Mouse (Mus musculus) intestine, postnatal 0 days (tissue): Measurements from ENCODE around the gene Zfp169. TPM values are rescaled to one million over a fixed set of nuclear protein-coding genes. Genes with fewer than 3 reads are reported as not detected.

Experiments used
- ATAC-seq: fragments of 200-750 bp; cut with Nextera tagmentation; 2 replicates; pipeline ENCODE4 v1.8.0; 2017; ENCODE audit warnings: mild to moderate bottlenecking, moderate TSS enrichment, moderate library complexity
- H3K27ac ChIP-seq: fragments of 300-500 bp; sonication (generic); 2 replicates; pipeline ENCODE4 v1.5.1; 2014; ENCODE audit warnings: mild to moderate bottlenecking, low read depth, low read length, moderate library complexity
- H3K27me3 ChIP-seq: fragments of 300-500 bp; sonication (generic); replicated peaks from 2 replicates; pipeline ENCODE4 v1.6.1; 2014; ENCODE audit warnings: low read length, mixed read lengths; ENCODE audit not compliant: control insufficient read depth, insufficient read depth
- H3K36me3 ChIP-seq: fragments of 300-500 bp; sonication (generic); 2 replicates; pipeline ENCODE4 v1.6.1; 2014; ENCODE audit warnings: mild to moderate bottlenecking, moderate library complexity; ENCODE audit not compliant: control insufficient read depth, insufficient read depth
- H3K4me1 ChIP-seq: fragments of 300-500 bp; sonication (generic); replicated peaks from 2 replicates; pipeline ENCODE4 v1.6.1; 2014; ENCODE audit warnings: antibody characterized with exemption, low read length, mixed read lengths; ENCODE audit not compliant: control insufficient read depth, insufficient read depth
- H3K4me2 ChIP-seq: fragments of 300-500 bp; sonication (generic); replicated peaks from 2 replicates; pipeline ENCODE4 v1.6.1; 2014; ENCODE audit warnings: low read depth, mild to moderate bottlenecking, moderate library complexity
- H3K4me3 ChIP-seq: fragments of 300-500 bp; sonication (generic); 2 replicates; pipeline ENCODE4 v1.5.1; 2014; ENCODE audit warnings: low read depth, low read length
- H3K9ac ChIP-seq: fragments of 300-500 bp; sonication (generic); 2 replicates; pipeline ENCODE4 v1.6.1; 2014; ENCODE audit warnings: mild to moderate bottlenecking, low read depth, low read length
- H3K9me3 ChIP-seq: fragments of 300-500 bp; sonication (generic); 2 replicates; pipeline ENCODE4 v1.6.1; 2016; ENCODE audit warnings: mixed run types; ENCODE audit not compliant: control insufficient read depth
- CTCF ChIP-seq: sonication (generic); IDR thresholded peaks from 2 replicates; pipeline ENCODE4 v1.5.1; 2016; ENCODE audit warnings: low read depth, mild to moderate bottlenecking, control low read depth, antibody characterized with exemption, moderate library complexity
- WGBS: fragments of 180-500 bp; shearing (Covaris S2); extraction: QIAGEN DNeasy Blood & Tissue Kit; methylation state at CpG from one replicate; pipeline ENCODE4 v1.1.7; 2014; 5-methylcytosine and 5-hydroxymethylcytosine counted together
- polyA plus RNA-seq: library from polyadenylated mRNA; unstranded; fragments of >200 nt; fragmentation: Nextera tagmentation; extraction: Ambion mirVana; gene quantifications from 2 replicates; pipeline ENCODE4 v1.2.1, GENCODE M21; 2015

Zfp169 gene
- polyA plus RNA-seq, 1 experiment from 2014 or later = 1.6 TPM

DNA sequence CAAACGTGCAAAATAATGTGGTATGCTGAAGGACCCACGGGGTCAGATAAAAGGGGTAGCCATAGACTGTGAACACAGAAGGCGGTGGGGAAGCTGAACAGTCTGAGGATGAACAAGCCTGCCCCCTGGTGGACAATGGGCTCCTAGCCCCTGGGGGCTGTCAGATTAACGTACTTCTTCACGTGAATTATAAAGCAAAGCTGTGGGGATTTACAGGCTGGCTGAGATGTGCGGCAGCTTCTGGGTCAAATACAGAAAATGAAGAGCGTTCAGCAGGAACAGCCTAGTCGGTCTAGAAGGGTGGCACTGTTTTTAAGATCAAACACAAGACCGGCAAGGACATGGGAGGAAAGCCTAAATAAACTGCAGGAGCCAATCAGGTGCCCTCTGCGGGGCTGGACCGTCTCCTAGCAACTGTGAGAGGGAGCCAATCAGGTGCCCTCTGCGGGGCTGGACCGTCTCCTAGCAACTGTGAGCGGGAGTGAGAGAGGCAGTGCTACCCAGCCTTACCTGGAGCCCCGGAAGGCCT is 15.5 kb downstream of the Zfp169 start:
- Histone ChIP-seq H3K9ac (no peak overlapping the region), H3K36me3 (peaks cover 14% of the 10 kb centered on the region), H3K9me3 (0 out of 2 replicates have a peak, but pooled peaks cover 4% of the 10 kb centered on the region), H3K4me3 (no peak overlapping the region), H3K27me3 (no peaks in the 10 kb centered on the region), H3K27ac (no peak overlapping the region), H3K4me1 (no peaks in the 10 kb centered on the region), H3K4me2 (no peak overlapping the region)
- peak; percentile 79 for TF ChIP-seq CTCF
- ATAC-seq = no peak
- 37% methylated on average over 15 of the region's 15 CpGs for WGBS

GRCm38 (mm10) chr13:48493183-48493582 is 20.1 kb downstream of the Zfp169 start:
- Histone ChIP-seq H3K4me3 (no peak overlapping the region), H3K36me3 (peaks cover 36% of the 10 kb centered on the region), H3K9me3 (0 out of 2 replicates have a peak, but pooled peaks cover 4% of the 10 kb centered on the region), H3K9ac (no peak overlapping the region), H3K27ac (no peak overlapping the region), H3K4me2 (no peak overlapping the region), H3K4me1 (no peaks in the 10 kb centered on the region), H3K27me3 (no peaks in the 10 kb centered on the region)
- TF ChIP-seq CTCF = no peak
- ATAC-seq = no peak
- 70% methylated on average over 5 of the region's 5 CpGs for WGBS

GRCm38 (mm10) chr13:48490396-48491182 is 22.7 kb downstream of the Zfp169 start:
- ATAC-seq = no peak
- H3K9me3 ChIP-seq = 0 out of 2 replicates have a peak, but pooled peaks cover under 1% of the 10 kb centered on the region
- H3K27me3 ChIP-seq = no peaks in the 10 kb centered on the region
- H3K27ac ChIP-seq = no peak overlapping the region
- WGBS = 89% methylated on average over 35 of the region's 35 CpGs
- H3K4me1 ChIP-seq = no peaks in the 10 kb centered on the region
- H3K36me3 ChIP-seq = peaks cover 27% of the 10 kb centered on the region
- H3K9ac ChIP-seq = no peak overlapping the region
- no peak for TF ChIP-seq CTCF
- no peak overlapping the region for H3K4me3 ChIP-seq
- no peak overlapping the region for H3K4me2 ChIP-seq

DNA sequence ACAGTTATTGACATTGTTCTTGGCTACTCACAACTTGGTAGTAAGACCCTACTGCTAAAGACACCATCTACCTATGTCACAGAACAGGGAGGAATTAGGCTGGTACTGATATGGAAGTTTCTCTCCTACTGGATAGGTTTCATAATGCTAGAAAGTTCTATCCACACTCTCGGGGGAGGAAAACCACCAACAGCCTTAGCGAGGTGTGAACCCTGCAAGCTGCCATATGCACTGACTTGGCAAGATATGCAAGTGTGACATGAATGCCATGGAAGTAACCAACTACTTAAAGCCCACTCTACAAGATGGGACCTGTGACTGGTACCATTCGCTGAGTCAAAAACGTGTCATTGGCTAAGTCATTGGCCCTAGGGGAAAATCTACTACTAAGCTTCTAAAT is 29.6 kb downstream of the Zfp169 start:
- no peak overlapping the region for H3K4me2 ChIP-seq
- WGBS = 92% methylated on average over 4 of the region's 4 CpGs
- TF ChIP-seq CTCF = no peak
- H3K9ac ChIP-seq = no peak overlapping the region
- H3K4me3 ChIP-seq = no peak overlapping the region
- no peaks in the 10 kb centered on the region for H3K27me3 ChIP-seq
- no peaks in the 10 kb centered on the region for H3K9me3 ChIP-seq
- no peaks in the 10 kb centered on the region for H3K4me1 ChIP-seq
- ATAC-seq = no peak
- H3K36me3 ChIP-seq = no peaks in the 10 kb centered on the region
- no peak overlapping the region for H3K27ac ChIP-seq

GRCm38 (mm10) chr13:48468656-48469180 is 44.5 kb downstream of the Zfp169 start:
- no peak for TF ChIP-seq CTCF
- ATAC-seq = no peak
- no peak overlapping the region for H3K4me3 ChIP-seq
- no peaks in the 10 kb centered on the region for H3K36me3 ChIP-seq
- WGBS = 57% methylated on average over 15 of the region's 15 CpGs
- no peaks in the 10 kb centered on the region for H3K4me1 ChIP-seq
- no peak overlapping the region for H3K4me2 ChIP-seq
- H3K9ac ChIP-seq = no peak overlapping the region
- H3K9me3 ChIP-seq = no peaks in the 10 kb centered on the region
- no peak overlapping the region for H3K27ac ChIP-seq
- H3K27me3 ChIP-seq = no peaks in the 10 kb centered on the region

DNA sequence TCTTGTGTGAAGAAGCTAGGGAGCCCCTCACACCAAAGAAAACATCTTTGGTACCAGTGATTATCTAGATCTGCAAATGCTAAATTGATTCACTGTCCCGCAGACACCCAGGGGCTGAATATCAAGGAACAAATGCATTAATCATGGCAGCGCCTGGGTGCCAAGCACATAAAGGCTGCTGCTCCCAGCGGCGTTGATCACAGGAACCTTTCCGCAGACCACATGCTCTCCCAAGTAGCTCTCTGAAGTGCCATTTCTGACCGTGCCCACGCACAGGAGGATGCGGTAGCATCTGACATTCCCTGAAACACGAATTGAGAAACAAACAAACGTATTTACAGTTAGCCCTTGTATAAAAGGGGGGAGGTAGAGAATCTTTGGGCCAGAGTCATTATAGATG is 47.1 kb downstream of the Zfp169 start:
- H3K9ac ChIP-seq = no peak overlapping the region
- no peak overlapping the region for H3K4me2 ChIP-seq
- 53% methylated on average over 10 of the region's 10 CpGs for WGBS
- no peak overlapping the region for H3K4me3 ChIP-seq
- H3K27me3 ChIP-seq = no peaks in the 10 kb centered on the region
- no peak overlapping the region for H3K27ac ChIP-seq
- no peaks in the 10 kb centered on the region for H3K36me3 ChIP-seq
- H3K4me1 ChIP-seq = no peaks in the 10 kb centered on the region
- no peak for ATAC-seq
- H3K9me3 ChIP-seq = no peaks in the 10 kb centered on the region
- TF ChIP-seq CTCF = no peak
